Mouse (Mus musculus): ENCODE data around the gene Cypt1. TPM values are rescaled to one million over a fixed set of nuclear protein-coding genes. Genes with fewer than 3 reads are reported as not detected.

Gene Cypt1
- not detected in 2 replicates for polyA plus RNA-seq (2021; fragmentation: Nextera tagmentation)
- long read RNA-seq, experiment 1: 0 reads
- long read RNA-seq, experiment 2: 0 reads

DNA sequence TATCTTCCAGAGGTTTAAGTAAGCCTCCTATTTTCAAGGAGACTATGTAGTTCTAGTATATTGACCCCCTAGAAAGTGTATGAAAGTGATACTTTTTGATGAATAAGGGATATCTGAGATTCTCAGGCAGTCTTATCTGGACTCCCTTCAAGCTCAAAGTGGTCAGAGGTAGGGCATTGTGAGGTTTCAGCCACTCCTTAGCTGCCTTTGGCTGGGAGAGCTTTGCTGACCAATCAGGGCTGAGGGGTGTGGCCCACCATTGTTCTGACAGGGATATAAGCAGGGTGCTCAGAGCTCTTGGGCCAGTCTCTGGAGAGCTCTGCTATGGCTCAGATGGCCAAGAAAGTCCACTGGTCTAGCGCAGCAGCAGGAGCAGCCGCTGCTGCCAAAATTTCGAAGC is at the start of gene Cypt1:
Gene Cypt1 (plus strand): TSS at position 301 of the 400 bp plus-strand sequence.

Other genes with a start within 250 kb of the Cypt1 start
- gene Maoa, start 96.8 kb downstream of the Cypt1 start, polyA plus RNA-seq (2021; fragmentation: Nextera tagmentation): 6.3 and 6.5 TPM in 2 replicates